Mouse (Mus musculus): Measurements from ENCODE around the gene Fam24b. TPM values are rescaled to one million over a fixed set of nuclear protein-coding genes. Genes with fewer than 3 reads are reported as not detected.

The Fam24b gene
- polyA plus RNA-seq (2012; rRNA removed): 0.62 TPM in 1 of 2 replicates, not detected in the other

DNA sequence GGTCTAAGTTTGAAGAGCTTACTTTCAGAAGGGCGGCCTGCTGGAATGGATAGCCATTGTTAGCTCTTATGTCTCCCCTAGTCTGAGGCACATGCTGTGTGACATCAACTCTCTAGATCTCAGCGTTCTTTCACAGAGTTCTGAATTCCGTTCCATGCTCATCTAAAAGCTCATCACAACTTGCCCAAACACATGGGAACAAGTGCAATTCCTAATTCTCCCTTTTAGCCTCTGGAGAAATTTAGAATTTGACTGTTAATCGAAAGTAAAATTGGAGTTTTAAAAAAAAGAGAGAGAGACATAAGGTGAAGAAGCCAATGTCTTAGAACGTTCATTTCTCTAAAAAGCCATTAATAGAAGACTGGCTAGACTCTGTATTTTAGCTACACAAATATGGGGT, at the start of gene Fam24b:
Gene Fam24b, minus strand, starts transcription at position 101 of the 400 bp plus-strand sequence.
- WGBS: 91% methylated on average over 5 of the region's 5 CpGs
- H3K4me3 ChIP-seq (replicated peaks; ENCODE audit: extremely low read depth, low read depth, low read length): no peak within 1 kb of the TSS
- TF ChIP-seq CTCF (IDR thresholded peaks at IDR 0.05; ENCODE audit: insufficient read depth, low read length) (no peak), POLR2A (IDR thresholded peaks at IDR 0.05; ENCODE audit: borderline replicate concordance, extremely low read depth, low read depth, low read length) (no peak)
- DNase-seq: no peak
- H3K4me1 ChIP-seq (ENCODE audit: control insufficient read depth, insufficient read depth, low read length): no peaks in the 10 kb centered on the region

DNA sequence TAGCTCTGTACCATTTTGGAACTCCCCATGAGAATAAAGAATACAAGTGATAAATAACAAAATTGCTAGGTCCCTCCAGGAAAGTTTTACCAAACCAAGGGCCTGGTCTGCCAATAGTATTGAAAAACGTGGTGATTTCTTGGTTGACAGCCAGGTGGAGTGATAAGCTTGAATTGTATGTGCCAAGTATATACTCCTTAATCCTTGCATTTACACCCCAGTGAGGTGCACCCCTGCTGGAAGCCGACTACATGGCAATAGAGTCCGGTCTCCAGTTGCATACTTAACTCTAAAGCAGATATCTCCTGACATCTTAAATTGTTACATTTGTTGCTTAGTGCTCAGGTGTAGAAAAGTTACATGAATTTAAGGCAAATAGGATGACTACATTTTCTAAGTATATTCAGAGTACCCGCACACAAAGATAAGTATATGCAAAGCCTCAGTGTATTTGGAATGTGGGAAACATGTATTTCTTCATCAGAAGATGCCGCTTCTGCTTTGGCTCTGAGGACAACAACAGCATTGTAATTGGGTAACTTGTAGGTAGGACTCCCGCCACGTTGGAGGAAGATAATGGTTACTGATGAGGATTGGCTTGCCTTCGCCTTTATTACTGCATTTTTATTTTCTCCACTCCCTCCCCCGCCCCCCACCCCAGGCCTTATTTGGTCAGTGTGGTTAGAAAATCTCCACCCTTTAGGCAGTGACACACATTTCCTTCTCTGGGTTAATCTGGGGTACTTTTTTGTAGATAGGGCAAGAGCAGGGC, 42.8 kb upstream of the Fam24b start:
- WGBS: 71% methylated on average over 9 of the region's 9 CpGs
- Histone ChIP-seq H3K4me3 (replicated peaks; ENCODE audit: extremely low read depth, low read depth, low read length) (no peak overlapping the region), H3K4me1 (ENCODE audit: control insufficient read depth, insufficient read depth, low read length) (peaks cover 6% of the 10 kb centered on the region)
- TF ChIP-seq POLR2A (IDR thresholded peaks at IDR 0.05; ENCODE audit: borderline replicate concordance, extremely low read depth, low read depth, low read length) (no peak), CTCF (IDR thresholded peaks at IDR 0.05; ENCODE audit: insufficient read depth, low read length) (no peak)
- no peak for DNase-seq

DNA sequence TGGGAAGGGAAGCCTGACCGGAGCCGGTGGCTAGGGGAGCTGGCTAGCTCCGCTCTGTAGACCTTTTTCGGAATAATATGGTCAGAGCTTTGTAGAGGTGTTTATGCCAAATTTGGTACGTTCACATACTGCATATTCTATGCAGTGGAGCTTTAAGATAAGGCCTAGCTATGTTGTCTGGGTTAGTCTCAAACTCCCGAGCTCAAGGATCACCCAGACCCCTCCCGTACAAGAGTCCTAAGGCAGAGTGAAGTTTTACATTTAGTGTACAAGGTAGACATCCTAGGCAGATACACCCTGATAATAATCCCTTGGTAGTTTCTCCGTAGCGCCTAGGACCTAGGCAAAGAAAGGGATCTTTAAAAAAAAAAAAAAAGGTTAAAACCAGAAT, 42.1 kb upstream of the Fam24b start:
- TF ChIP-seq POLR2A (IDR thresholded peaks at IDR 0.05; ENCODE audit: borderline replicate concordance, extremely low read depth, low read depth, low read length): no peak
- TF ChIP-seq CTCF (IDR thresholded peaks at IDR 0.05; ENCODE audit: insufficient read depth, low read length): no peak
- DNase-seq: no peak
- WGBS: 4% methylated on average over 9 of the region's 9 CpGs
- Histone ChIP-seq H3K4me1 (ENCODE audit: control insufficient read depth, insufficient read depth, low read length) (peaks cover 6% of the 10 kb centered on the region), H3K4me3 (replicated peaks; ENCODE audit: extremely low read depth, low read depth, low read length) (peak overlapping the region; percentile 82)

DNA sequence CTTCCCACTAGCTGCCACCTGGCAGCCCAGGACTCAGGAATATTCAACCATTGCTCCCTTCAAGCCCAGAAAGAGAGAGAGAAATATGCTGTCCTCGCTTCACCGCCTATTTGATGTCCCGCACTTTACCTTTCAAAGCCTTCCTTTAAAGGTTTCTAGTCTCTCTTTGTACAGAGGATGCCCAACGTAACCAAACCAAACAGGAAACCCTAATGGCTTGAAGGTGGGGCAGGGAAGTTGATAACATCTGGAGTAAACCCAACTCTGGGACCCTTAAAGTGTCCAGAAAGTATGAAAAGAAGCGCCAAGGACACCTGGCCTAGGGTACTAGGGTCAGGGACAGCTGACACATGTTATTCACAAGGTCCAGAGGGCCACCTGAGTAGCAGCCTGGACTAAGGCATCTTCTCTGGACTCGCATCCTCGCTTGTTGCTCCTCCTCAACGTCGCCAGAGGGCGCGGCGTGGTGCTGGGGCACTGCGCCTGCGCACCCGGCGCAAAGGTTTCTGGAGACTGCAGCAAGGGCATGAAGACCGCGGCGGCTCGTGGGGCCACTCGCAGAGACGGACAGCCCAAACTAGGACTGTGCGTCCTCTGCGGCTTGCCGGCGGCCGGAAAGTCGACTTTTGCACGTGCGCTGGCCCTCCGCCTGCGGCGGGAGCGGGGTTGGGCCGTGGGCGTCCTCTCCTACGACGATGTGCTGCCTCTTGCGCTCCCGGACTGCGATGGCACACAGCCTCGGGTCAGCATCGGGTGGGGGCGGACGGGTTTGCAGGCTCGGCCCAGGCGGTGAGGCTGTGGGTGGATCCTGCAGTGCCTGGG, 41.5 kb upstream of the Fam24b start, which contains the start of gene Pstk:
Gene Pstk, plus strand, starts transcription at position 494 of the 822 bp plus-strand sequence.
- Histone ChIP-seq H3K4me1 (ENCODE audit: control insufficient read depth, insufficient read depth, low read length) (peaks cover 6% of the 10 kb centered on the region), H3K4me3 (replicated peaks; ENCODE audit: extremely low read depth, low read depth, low read length) (peak within 1 kb of the TSS; percentile 82)
- 4% methylated on average over 47 of the region's 47 CpGs for WGBS
- TF ChIP-seq POLR2A (IDR thresholded peaks at IDR 0.05; ENCODE audit: borderline replicate concordance, extremely low read depth, low read depth, low read length): peak; percentile 80
- TF ChIP-seq CTCF (IDR thresholded peaks at IDR 0.05; ENCODE audit: insufficient read depth, low read length): peak; percentile 76
- peak; percentile 89 for DNase-seq

DNA sequence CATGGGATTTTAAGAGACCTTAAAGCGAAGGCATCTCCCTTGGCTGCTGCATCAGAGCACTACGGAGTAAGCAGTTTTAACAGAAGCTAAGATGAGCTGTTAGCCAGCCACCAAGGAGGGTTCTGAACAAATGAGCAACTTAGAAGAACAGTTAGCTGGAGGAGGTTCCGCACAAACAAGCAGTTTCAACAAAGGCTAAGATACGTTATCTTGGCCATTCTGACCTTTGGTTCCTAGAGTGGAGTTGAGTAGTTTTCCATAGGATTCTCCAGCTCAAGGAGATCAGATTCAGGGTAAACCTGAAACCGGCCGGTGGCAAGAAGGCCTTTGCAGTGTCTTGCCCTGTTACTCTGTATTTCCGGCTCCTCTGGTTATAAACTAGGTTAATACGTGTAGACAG, 34.8 kb upstream of the Fam24b start:
- WGBS: 84% methylated on average over 8 of the region's 8 CpGs
- no peak overlapping the region for H3K4me3 ChIP-seq (replicated peaks; ENCODE audit: extremely low read depth, low read depth, low read length)
- TF ChIP-seq POLR2A (IDR thresholded peaks at IDR 0.05; ENCODE audit: borderline replicate concordance, extremely low read depth, low read depth, low read length): no peak

DNA sequence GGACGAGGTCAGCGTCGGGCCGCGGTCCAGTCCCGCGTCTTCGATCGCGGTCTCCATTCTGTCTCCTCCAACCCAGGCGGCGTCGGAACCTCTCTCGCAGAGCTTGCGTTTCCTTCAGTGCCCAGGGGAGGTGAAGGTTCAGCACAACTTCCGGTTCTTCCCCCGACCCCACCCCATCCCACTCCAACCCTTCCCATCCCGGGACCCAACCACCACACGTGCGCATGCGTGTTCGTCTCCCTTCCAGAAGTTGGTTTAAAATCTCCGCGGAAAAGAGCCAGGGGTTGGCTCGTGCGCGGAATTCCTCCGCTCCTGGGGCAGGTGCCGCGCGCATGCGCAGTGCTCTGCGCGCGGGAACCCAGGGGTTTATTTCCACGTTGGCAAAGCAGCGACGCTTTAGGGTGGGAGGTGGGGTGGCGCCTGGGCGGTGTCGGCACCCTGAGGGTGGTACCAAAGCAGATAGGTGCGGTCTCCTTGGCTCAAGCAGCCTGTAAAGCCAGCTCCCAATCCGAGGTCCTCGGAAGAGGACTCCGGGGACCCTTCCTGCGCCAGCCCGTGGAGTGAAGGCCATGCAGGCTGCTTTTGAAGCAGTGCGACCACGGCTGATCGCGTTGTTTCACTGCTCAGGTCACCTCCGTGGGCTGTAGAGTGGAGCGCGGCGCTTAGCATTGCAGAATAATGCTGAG, 33.4 kb upstream of the Fam24b start, which contains the start of gene 2310057M21Rik:
Gene 2310057M21Rik, minus strand, starts transcription at position 145 of the 686 bp plus-strand sequence.
- no peak for TF ChIP-seq CTCF (IDR thresholded peaks at IDR 0.05; ENCODE audit: insufficient read depth, low read length)
- TF ChIP-seq POLR2A (IDR thresholded peaks at IDR 0.05; ENCODE audit: borderline replicate concordance, extremely low read depth, low read depth, low read length): peak; percentile 51; the same call in 1 of the 2 replicates
- Histone ChIP-seq H3K4me1 (ENCODE audit: control insufficient read depth, insufficient read depth, low read length) (no peaks in the 10 kb centered on the region; the same call in 1 of the 2 replicates), H3K4me3 (replicated peaks; ENCODE audit: extremely low read depth, low read depth, low read length) (peak within 1 kb of the TSS; percentile 91)
- under 1% methylated on average over 55 of the region's 55 CpGs for WGBS
- DNase-seq: peak; percentile 88

More for the DNA sequence above, 34.8 kb upstream of the Fam24b start:
- DNase-seq: no peak
- H3K4me1 ChIP-seq (ENCODE audit: control insufficient read depth, insufficient read depth, low read length): no peaks in the 10 kb centered on the region; the same call in 1 of the 2 replicates

DNA sequence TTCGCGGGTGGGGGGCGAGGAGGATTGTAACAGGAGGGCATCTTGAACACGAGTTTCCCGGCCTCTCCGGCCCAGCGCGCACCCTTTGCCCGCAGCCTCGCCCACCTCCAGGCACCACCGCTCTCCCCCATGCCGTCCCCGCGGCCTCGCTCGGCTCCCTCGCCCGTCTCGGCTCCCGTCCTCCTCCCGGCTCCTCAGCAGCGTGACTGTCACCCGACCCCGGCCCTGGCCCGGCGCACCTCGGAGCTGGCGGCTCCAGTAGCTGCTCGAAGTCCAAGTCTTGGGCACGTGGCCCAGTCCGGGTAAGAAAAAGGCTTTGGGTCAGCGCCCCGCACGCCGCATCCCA, 32.9 kb upstream of the Fam24b start:
- TF ChIP-seq CTCF (IDR thresholded peaks at IDR 0.05; ENCODE audit: insufficient read depth, low read length) (no peak), POLR2A (IDR thresholded peaks at IDR 0.05; ENCODE audit: borderline replicate concordance, extremely low read depth, low read depth, low read length) (no peak)
- under 1% methylated on average over 35 of the region's 35 CpGs for WGBS
- H3K4me3 ChIP-seq (replicated peaks; ENCODE audit: extremely low read depth, low read depth, low read length): peak overlapping the region; percentile 91
- no peaks in the 10 kb centered on the region; the same call in 1 of the 2 replicates for H3K4me1 ChIP-seq (ENCODE audit: control insufficient read depth, insufficient read depth, low read length)
- no peak for DNase-seq

DNA sequence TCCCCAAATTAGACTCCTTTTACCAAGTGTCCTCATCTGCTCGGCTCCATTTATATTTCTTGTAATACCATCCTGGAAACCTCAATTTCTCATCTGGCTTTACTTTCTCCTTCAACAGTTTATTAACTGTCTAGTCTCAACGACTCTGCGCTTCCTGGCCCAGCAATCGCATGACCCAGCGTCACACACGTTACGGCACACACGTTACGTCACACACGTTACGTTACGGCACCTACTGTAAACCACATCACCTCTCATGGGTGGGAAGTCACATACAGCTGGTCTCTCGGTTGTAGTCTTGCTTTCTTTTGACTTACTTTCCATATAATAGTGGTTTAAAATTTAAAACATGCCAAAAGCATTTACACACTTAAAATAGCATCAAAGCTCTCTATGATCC, 26.8 kb upstream of the Fam24b start:
- no peak for TF ChIP-seq POLR2A (IDR thresholded peaks at IDR 0.05; ENCODE audit: borderline replicate concordance, extremely low read depth, low read depth, low read length)
- TF ChIP-seq CTCF (IDR thresholded peaks at IDR 0.05; ENCODE audit: insufficient read depth, low read length): no peak
- DNase-seq: no peak
- Histone ChIP-seq H3K4me1 (ENCODE audit: control insufficient read depth, insufficient read depth, low read length) (no peaks in the 10 kb centered on the region), H3K4me3 (replicated peaks; ENCODE audit: extremely low read depth, low read depth, low read length) (no peak overlapping the region)
- 93% methylated on average over 13 of the region's 13 CpGs for WGBS
